Mouse (Mus musculus) CH12.LX (cell line): Measurements from ENCODE around the gene Dok4. TPM values are rescaled to one million over a fixed set of nuclear protein-coding genes. Genes with fewer than 3 reads are reported as not detected.
A peak's percentile ranks its signal among the peaks of the same experiment; 100 is the strongest.

Experiments
- DNase-seq: peaks from one replicate; pipeline ENCODE4 v3.0.0-alpha.2; 2013; ENCODE audit errors: extremely low read depth
- H3K27ac ChIP-seq: 2 replicates; pipeline ENCODE4 v1.5.1; 2012; ENCODE audit warnings: low read depth, mild to moderate bottlenecking, control low read depth, moderate library complexity; ENCODE audit not compliant: insufficient read depth
- H3K27me3 ChIP-seq: replicated peaks from 2 replicates; pipeline ENCODE3; 2012; ENCODE audit warnings: inconsistent platforms
- H3K36me3 ChIP-seq, 2 experiments: replicated peaks in 1 of 2; 2 replicates each; pipeline versions ENCODE3 to v1.6.1; 2012; ENCODE audit warnings: inconsistent platforms in 1 of 2, low read length in 1 of 2, mild to moderate bottlenecking in 1 of 2, mixed read lengths in 1 of 2, moderate library complexity in 1 of 2; ENCODE audit not compliant: control insufficient read depth in 1 of 2, insufficient read depth in 1 of 2
- H3K4me1 ChIP-seq, 2 experiments: 2 replicates each; pipeline ENCODE4 v1.6.1; 2012; ENCODE audit warnings: inconsistent platforms in 1 of 2, moderate library complexity in 1 of 2; ENCODE audit not compliant: insufficient read depth in 2 of 2, control insufficient read depth in 1 of 2
- H3K4me2 ChIP-seq: 2 replicates; pipeline ENCODE4 v1.6.1; 2012; ENCODE audit warnings: low read depth, mild to moderate bottlenecking, control low read depth; ENCODE audit not compliant: poor library complexity, insufficient read depth, severe bottlenecking
- H3K4me3 ChIP-seq, 3 experiments: fragments of 150-350 bp in 1 of 3; sonication (generic) in 1 of 3; replicated peaks in 1 of 3; 2 replicates each; pipeline versions ENCODE3 to v1.5.1; 2011 to 2012; ENCODE audit warnings: low read depth in 2 of 3, low read length in 2 of 3, mild to moderate bottlenecking in 2 of 3, moderate library complexity in 2 of 3, control low read depth in 1 of 3, improper control_type of control experiment in 1 of 3, inconsistent platforms in 1 of 3, mixed read lengths in 1 of 3; ENCODE audit not compliant: poor library complexity in 1 of 3
- H3K79me2 ChIP-seq: replicated peaks from 2 replicates; pipeline ENCODE4 v1.6.1; 2012; ENCODE audit warnings: mild to moderate bottlenecking, moderate library complexity; ENCODE audit not compliant: control insufficient read depth, poor library complexity, insufficient read depth, severe bottlenecking; ENCODE audit errors: extremely low read depth
- H3K9ac ChIP-seq: 2 replicates; pipeline ENCODE4 v1.6.1; 2012; ENCODE audit warnings: low read depth, mild to moderate bottlenecking, control low read depth, moderate library complexity; ENCODE audit not compliant: insufficient read depth
- H3K9me3 ChIP-seq: replicated peaks from 2 replicates; pipeline ENCODE3; 2012; ENCODE audit warnings: low read length, inconsistent platforms, mixed read lengths
- BHLHE40 ChIP-seq: IDR thresholded peaks from 2 replicates; pipeline ENCODE4 v1.6.1; 2011; ENCODE audit warnings: mild to moderate bottlenecking, low read depth, low read length, improper control_type of control experiment
- CHD1 ChIP-seq: IDR thresholded peaks from 2 replicates; pipeline ENCODE4 v1.6.1; 2012; ENCODE audit warnings: low read depth, low read length, improper control_type of control experiment, inconsistent platforms
- CTCF ChIP-seq, 2 experiments: IDR thresholded peaks in 1 of 2; conservative IDR thresholded peaks in 1 of 2; 2 replicates each; pipeline ENCODE4 v1.5.1; 2011 to 2012; ENCODE audit warnings: low read depth in 2 of 2, low read length in 2 of 2, improper control_type of control experiment in 1 of 2, inconsistent platforms in 1 of 2, mild to moderate bottlenecking in 1 of 2, moderate library complexity in 1 of 2
- ELF1 ChIP-seq: IDR thresholded peaks from 2 replicates; pipeline ENCODE4 v1.6.1; 2014; ENCODE audit warnings: low read depth, mild to moderate bottlenecking, inconsistent platforms, low read length, improper control_type of control experiment
- EP300 ChIP-seq: IDR thresholded peaks from 2 replicates; pipeline ENCODE4 v1.6.1; 2011; ENCODE audit warnings: low read length, improper control_type of control experiment
- GABPA ChIP-seq: IDR thresholded peaks from 2 replicates; pipeline ENCODE4 v1.6.1; 2012; ENCODE audit warnings: low read depth, low read length, improper control_type of control experiment, inconsistent platforms; ENCODE audit not compliant: insufficient replicate concordance
- JUND ChIP-seq: conservative IDR thresholded peaks from 2 replicates; pipeline ENCODE4 v1.6.1; 2011; ENCODE audit warnings: low read depth, low read length, improper control_type of control experiment
- MAFK ChIP-seq: IDR thresholded peaks from 2 replicates; pipeline ENCODE4 v1.6.1; 2011; ENCODE audit warnings: low read length, improper control_type of control experiment; ENCODE audit not compliant: insufficient replicate concordance
- MXI1 ChIP-seq: IDR thresholded peaks from 2 replicates; pipeline ENCODE4 v1.6.1; 2011; ENCODE audit warnings: mild to moderate bottlenecking, low read depth, low read length, improper control_type of control experiment
- MYC ChIP-seq: IDR thresholded peaks from 2 replicates; pipeline ENCODE4 v1.6.1; 2011; ENCODE audit warnings: low read depth, mild to moderate bottlenecking, improper control_type of control experiment, low read length
- NELFE ChIP-seq: IDR thresholded peaks from 2 replicates; pipeline ENCODE4 v1.6.1; 2011; ENCODE audit warnings: low read depth, low read length, improper control_type of control experiment
- NRF1 ChIP-seq: IDR thresholded peaks from 2 replicates; pipeline ENCODE4 v1.6.1; 2014; ENCODE audit warnings: low read depth, mild to moderate bottlenecking, inconsistent platforms, low read length, improper control_type of control experiment, moderate library complexity
- PAX5 ChIP-seq: IDR thresholded peaks from 2 replicates; pipeline ENCODE4 v1.6.1; 2012; ENCODE audit warnings: low read length, inconsistent platforms, mixed read lengths
- POLR2AphosphoS2 ChIP-seq: IDR thresholded peaks from 2 replicates; pipeline ENCODE4 v1.6.1; 2011; ENCODE audit warnings: low read depth, low read length, improper control_type of control experiment
- RCOR1 ChIP-seq: conservative IDR thresholded peaks from 2 replicates; pipeline ENCODE4 v1.6.1; 2012; ENCODE audit warnings: low read depth, mild to moderate bottlenecking, inconsistent platforms, low read length, improper control_type of control experiment
- SMC3 ChIP-seq: IDR thresholded peaks from 2 replicates; pipeline ENCODE4 v1.6.1; 2011; ENCODE audit warnings: low read depth, low read length, improper control_type of control experiment
- TCF12 ChIP-seq: IDR thresholded peaks from 2 replicates; pipeline ENCODE4 v1.6.1; 2014; ENCODE audit warnings: low read depth, mild to moderate bottlenecking, inconsistent platforms, low read length, improper control_type of control experiment
- UBTF ChIP-seq: IDR thresholded peaks from 2 replicates; pipeline ENCODE4 v1.6.1; 2012; ENCODE audit warnings: low read depth, mild to moderate bottlenecking, inconsistent platforms, low read length, improper control_type of control experiment, moderate library complexity
- USF1 ChIP-seq: IDR thresholded peaks from 2 replicates; pipeline ENCODE4 v1.6.1; 2014; ENCODE audit warnings: low read depth, mild to moderate bottlenecking, inconsistent platforms, low read length, improper control_type of control experiment
- ZKSCAN1 ChIP-seq: IDR thresholded peaks from 2 replicates; pipeline ENCODE4 v1.6.1; 2012; ENCODE audit warnings: low read depth, inconsistent platforms, low read length, improper control_type of control experiment, borderline replicate concordance
- dilution Hi-C: fragments of 300-500 bp; cut with MboI; formaldehyde crosslinking; loops from 2 replicates; pipeline ENCODE4 v1.14.3; 2020; ENCODE audit warnings: low sequenced_read_pairs; ENCODE audit not compliant: extremely low pct_unique_long_range_greater_than_20kb, extremely low pct_ligation_motif_present
- in situ Hi-C: fragments of 300-500 bp; cut with MboI; formaldehyde crosslinking; loops from 3 replicates; pipeline ENCODE4 v1.14.3; 2019; ENCODE audit warnings: low sequenced_read_pairs, low pct_ligation_motif_present, low pct_unique_long_range_greater_than_20kb, mixed read lengths
- polyA plus RNA-seq: library from polyadenylated mRNA; unstranded; fragments of >175 nt; gene quantifications from 2 replicates; pipeline ENCODE4 v1.2.1, GENCODE M21; 2012; ENCODE audit warnings: low read depth; ENCODE audit not compliant: insufficient read length
- total RNA-seq, 2 experiments: library from RNA; depleted of rRNA; stranded (reverse); fragments of 300-350 nt in 1 of 2; fragments of >200 nt in 1 of 2; gene quantifications; 2 replicates each; pipeline ENCODE4 v1.2.3; 2012 to 2014

The Dok4 gene
- total and polyA plus RNA-seq, 3 experiments = 1.9 to 2.3 (median 2.3) TPM

- no peaks in the 10 kb centered on the region for H3K9me3 ChIP-seq
- in situ Hi-C loops = loop anchor here (10.0 kb wide), 1 partner anchor 196 kb away; no protein-coding TSS in a partner anchor
- H3K27me3 ChIP-seq = peaks cover 16% of the 10 kb centered on the region
- H3K79me2 ChIP-seq = no peaks in the 10 kb centered on the region
- TF ChIP-seq GABPA (no peak), BHLHE40 (0 out of 2 replicates have a peak, but pooled peaks have one; percentile 2)
- H3K36me3 ChIP-seq = peaks cover 2 to 15% of the 10 kb centered on the region in 2 experiments
- H3K4me1 ChIP-seq = peaks cover 6 to 17% of the 10 kb centered on the region in 2 experiments
- H3K4me3 ChIP-seq = no peak overlapping the region
- no peak overlapping the region for H3K9ac ChIP-seq
- dilution Hi-C loops = no loop called here
- no peak overlapping the region for H3K4me2 ChIP-seq
- H3K27ac ChIP-seq = no peak overlapping the region
- no peak for DNase-seq
Observed at GRCm38 (mm10) chr8:94901031-94901430, 24.9 kb upstream of the Dok4 start.

- no peak for TF ChIP-seq SMC3
- no peak for TF ChIP-seq JUND
- no peak for TF ChIP-seq ZKSCAN1
- TF ChIP-seq PAX5 = no peak
- TF ChIP-seq CTCF (conservative IDR thresholded peaks at IDR 0.05 in 1 of 2, IDR thresholded peaks at IDR 0.05 in 1 of 2; ENCODE audit: low read depth in 2 of 2, low read length in 2 of 2) = no peak
- no peak for TF ChIP-seq RCOR1
- no peak for TF ChIP-seq ELF1
- TF ChIP-seq UBTF = no peak
- no peak for TF ChIP-seq CHD1
- TF ChIP-seq EP300 = no peak
- Histone ChIP-seq H3K4me2 (no peak overlapping the region), H3K9me3 (no peaks in the 10 kb centered on the region), H3K9ac (no peak overlapping the region), H3K4me3 (no peak overlapping the region), H3K36me3 (peaks cover 2 to 12% of the 10 kb centered on the region in 2 experiments), H3K27me3 (peaks cover 18% of the 10 kb centered on the region), H3K27ac (no peak overlapping the region), H3K4me1 (peaks cover 6 to 17% of the 10 kb centered on the region in 2 experiments), H3K79me2 (no peaks in the 10 kb centered on the region)
- dilution Hi-C loops = no loop called here
- no peak for DNase-seq
- in situ Hi-C loops = loop anchor here (10.0 kb wide), 1 partner anchor 196 kb away; no protein-coding TSS in a partner anchor
Observed at GRCm38 (mm10) chr8:94900617-94901016, 24.5 kb upstream of the Dok4 start.

- no peaks in the 10 kb centered on the region for H3K9me3 ChIP-seq
- H3K27me3 ChIP-seq = peaks cover 23% of the 10 kb centered on the region
- no peak overlapping the region for H3K4me2 ChIP-seq
- no peak for DNase-seq
- no peak overlapping the region for H3K4me3 ChIP-seq
- peaks cover 8 to 17% of the 10 kb centered on the region in 2 experiments for H3K4me1 ChIP-seq
- H3K36me3 ChIP-seq = peaks cover 0 to 5% of the 10 kb centered on the region in 2 experiments
- TF ChIP-seq USF1 (no peak), NELFE (no peak), TCF12 (no peak), MAFK (no peak), GABPA (no peak), UBTF (no peak), MYC (no peak), CTCF (conservative IDR thresholded peaks at IDR 0.05 in 1 of 2, IDR thresholded peaks at IDR 0.05 in 1 of 2; ENCODE audit: low read depth in 2 of 2, low read length in 2 of 2) (no peak), ZKSCAN1 (no peak), NRF1 (no peak), MXI1 (no peak), POLR2AphosphoS2 (no peak)
- dilution Hi-C loops (no loop called here), in situ Hi-C loops (no loop called here)
- H3K9ac ChIP-seq = no peak overlapping the region
- no peak overlapping the region for H3K27ac ChIP-seq
- H3K79me2 ChIP-seq = no peaks in the 10 kb centered on the region
Observed at GRCm38 (mm10) chr8:94899262-94899661, 23.1 kb upstream of the Dok4 start.
